Mouse (Mus musculus): ENCODE measurements around the gene Smad1.
"Not testable (repeated sequence)": the region's sequence is repeated elsewhere in the genome, so short reads cannot be mapped to it uniquely, and the experiment has no call there.

Smad1 gene

GRCm38 (mm10) chr8:79398994-79399650 lies at the start of gene Smad1:
TSS of gene Smad1 (minus strand) at chr8:79399518.
- DNase-seq (ENCODE audit: low spot score) = peak; percentile 86

GRCm38 (mm10) chr8:79447260-79447853 lies 48.0 kb upstream of the Smad1 start:
- DNase-seq (ENCODE audit: low spot score) = no peak

GRCm38 (mm10) chr8:79443460-79444098 lies 44.3 kb upstream of the Smad1 start:
- no peak for DNase-seq (ENCODE audit: low spot score)

- DNase-seq (ENCODE audit: low spot score) = no peak
These were observed 34.7 kb upstream of the Smad1 start for GRCm38 (mm10) chr8:79433953-79434500.

- DNase-seq (ENCODE audit: low spot score) = no peak
These were observed 15.6 kb upstream of the Smad1 start for GRCm38 (mm10) chr8:79414907-79415306.

GRCm38 (mm10) chr8:79410501-79410900 lies 11.2 kb upstream of the Smad1 start:
- no peak for DNase-seq (ENCODE audit: low spot score)

- DNase-seq (ENCODE audit: low spot score) = not testable (repeated sequence)
These were observed 8.0 kb upstream of the Smad1 start for GRCm38 (mm10) chr8:79407356-79407755.

GRCm38 (mm10) chr8:79404895-79405557 lies 5.7 kb upstream of the Smad1 start:
- no peak for DNase-seq (ENCODE audit: low spot score)

- no peak for DNase-seq (ENCODE audit: low spot score)
These were observed 1.4 kb upstream of the Smad1 start for GRCm38 (mm10) chr8:79400671-79401070.

GRCm38 (mm10) chr8:79398251-79398981 lies 902 bp downstream of the Smad1 start:
- no peak for DNase-seq (ENCODE audit: low spot score)

GRCm38 (mm10) chr8:79397705-79398250 lies 1.5 kb downstream of the Smad1 start:
- no peak for DNase-seq (ENCODE audit: low spot score)

- DNase-seq (ENCODE audit: low spot score) = no peak
These were observed 2.4 kb downstream of the Smad1 start for GRCm38 (mm10) chr8:79396911-79397310.

GRCm38 (mm10) chr8:79394009-79394408 lies 5.3 kb downstream of the Smad1 start:
- no peak for DNase-seq (ENCODE audit: low spot score)

GRCm38 (mm10) chr8:79393215-79393614 lies 6.1 kb downstream of the Smad1 start:
- DNase-seq (ENCODE audit: low spot score) = no peak

- DNase-seq (ENCODE audit: low spot score) = no peak
These were observed 6.7 kb downstream of the Smad1 start for GRCm38 (mm10) chr8:79392649-79393048.

- no peak for DNase-seq (ENCODE audit: low spot score)
These were observed 7.9 kb downstream of the Smad1 start for GRCm38 (mm10) chr8:79391454-79391853.

- no peak for DNase-seq (ENCODE audit: low spot score)
These were observed 10.1 kb downstream of the Smad1 start for GRCm38 (mm10) chr8:79389074-79389786.

- DNase-seq (ENCODE audit: low spot score) = no peak
These were observed 12.5 kb downstream of the Smad1 start for GRCm38 (mm10) chr8:79386831-79387230.

- no peak for DNase-seq (ENCODE audit: low spot score)
These were observed 13.0 kb downstream of the Smad1 start for GRCm38 (mm10) chr8:79386358-79386757.

GRCm38 (mm10) chr8:79384276-79385271 lies 14.7 kb downstream of the Smad1 start:
- no peak for DNase-seq (ENCODE audit: low spot score)
